Mouse (Mus musculus): ENCODE measurements around the gene Ddhd1. TPM values are rescaled to one million over a fixed set of nuclear protein-coding genes. Genes with fewer than 3 reads are reported as not detected.
A peak's percentile ranks its signal among the peaks of the same experiment; 100 is the strongest.

The Ddhd1 gene
- total and polyA plus RNA-seq, 3 experiments, result 7.8 to 18.4 (median 12.7) TPM

DNA sequence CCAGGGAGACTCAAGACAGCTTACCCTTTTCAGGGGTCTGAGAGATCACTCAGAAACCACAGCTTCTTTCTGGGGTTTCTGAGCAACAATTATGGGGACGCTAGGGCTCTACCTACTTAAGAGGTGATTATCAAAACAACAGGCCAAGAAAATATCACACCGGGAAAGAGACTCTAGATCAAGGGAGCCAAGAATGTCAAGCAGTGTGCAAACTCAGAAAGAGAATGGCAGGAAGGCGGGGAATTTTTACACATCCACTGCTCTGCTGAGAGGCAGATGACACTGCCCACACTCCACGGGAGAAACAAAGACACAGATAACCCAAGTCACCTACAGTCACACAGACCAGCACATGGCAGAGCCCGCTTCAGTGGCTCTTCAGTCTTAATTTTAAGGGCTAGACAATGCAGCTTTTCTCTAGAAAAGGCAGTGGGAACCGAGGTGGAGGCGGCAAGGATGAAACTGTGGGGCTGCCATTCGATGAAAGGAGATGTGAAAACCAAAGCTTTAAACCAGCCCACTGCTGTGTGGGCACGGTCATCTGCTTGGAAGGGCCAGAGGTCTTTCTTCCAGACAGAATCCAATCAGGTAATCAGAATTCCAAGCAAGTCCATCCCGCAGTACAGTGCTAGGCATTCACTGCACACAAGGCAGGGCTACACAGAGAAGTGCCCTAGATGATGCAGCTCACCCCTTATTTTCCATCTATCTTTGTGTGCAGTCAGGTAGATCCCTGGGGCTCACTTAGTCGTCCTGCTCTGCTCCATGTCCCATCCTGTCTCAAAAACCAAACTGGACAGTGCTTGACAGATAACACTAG lies 8.7 kb downstream of the Ddhd1 start:
- H3K27ac ChIP-seq (ENCODE audit: insufficient read depth, low read depth), result no peak overlapping the region
- H3K36me3 ChIP-seq (replicated peaks in 1 of 2; ENCODE audit: control insufficient read depth in 1 of 2, insufficient read depth in 1 of 2, low read length in 1 of 2), result peaks cover 0 to 36% of the 10 kb centered on the region in 2 experiments
- H3K9me3 ChIP-seq (replicated peaks; ENCODE audit: low read length), result no peaks in the 10 kb centered on the region
- H3K79me2 ChIP-seq (replicated peaks; ENCODE audit: control insufficient read depth, extremely low read depth, insufficient read depth, poor library complexity, severe bottlenecking), result no peaks in the 10 kb centered on the region; the same call in 1 of the 2 replicates
- no peaks in the 10 kb centered on the region for H3K27me3 ChIP-seq (replicated peaks)
- in situ Hi-C loops (cut with MboI; ENCODE audit: low pct_ligation_motif_present, low pct_unique_long_range_greater_than_20kb, low sequenced_read_pairs), result no loop called here
- H3K4me2 ChIP-seq (ENCODE audit: insufficient read depth, low read depth, poor library complexity, severe bottlenecking), result no peak overlapping the region
- no peak for TF ChIP-seq GABPA (IDR thresholded peaks at IDR 0.05; ENCODE audit: insufficient replicate concordance, low read depth, low read length)
- no peak for TF ChIP-seq UBTF (IDR thresholded peaks at IDR 0.05; ENCODE audit: low read depth, low read length)
- TF ChIP-seq ZMIZ1 (IDR thresholded peaks at IDR 0.05; ENCODE audit: low read depth, low read length), result no peak
- no peak for TF ChIP-seq NELFE (IDR thresholded peaks at IDR 0.05; ENCODE audit: low read depth, low read length)
- no peak for TF ChIP-seq E2F4 (IDR thresholded peaks at IDR 0.05; ENCODE audit: insufficient replicate concordance, low read depth, low read length)
- TF ChIP-seq ZKSCAN1 (IDR thresholded peaks at IDR 0.05; ENCODE audit: borderline replicate concordance, low read depth, low read length), result no peak
- no peak for TF ChIP-seq BHLHE40 (IDR thresholded peaks at IDR 0.05; ENCODE audit: low read depth, low read length)
- TF ChIP-seq RCOR1 (conservative IDR thresholded peaks at IDR 0.05; ENCODE audit: low read depth, low read length), result no peak
- no peak for TF ChIP-seq ZNF384 (IDR thresholded peaks at IDR 0.05; ENCODE audit: low read depth, low read length)
- TF ChIP-seq SIN3A (IDR thresholded peaks at IDR 0.05; ENCODE audit: low read length), result no peak
- TF ChIP-seq MAFK (IDR thresholded peaks at IDR 0.05; ENCODE audit: insufficient replicate concordance, low read length), result no peak
- TF ChIP-seq MAX (IDR thresholded peaks at IDR 0.05; ENCODE audit: low read length), result no peak
- no peak for TF ChIP-seq MAZ (IDR thresholded peaks at IDR 0.05; ENCODE audit: low read depth, low read length)
- no peak for TF ChIP-seq USF2 (conservative IDR thresholded peaks at IDR 0.05; ENCODE audit: low read depth, low read length)
- TF ChIP-seq ETS1 (conservative IDR thresholded peaks at IDR 0.05; ENCODE audit: low read depth, low read length), result no peak
- H3K4me1 ChIP-seq (ENCODE audit: control insufficient read depth in 1 of 2, insufficient read depth in 2 of 2), result peaks cover 4 to 32% of the 10 kb centered on the region in 2 experiments; a peak in 3 of 4 replicates
- H3K9ac ChIP-seq (ENCODE audit: insufficient read depth, low read depth), result no peak overlapping the region
- dilution Hi-C loops (cut with MboI; ENCODE audit: extremely low pct_ligation_motif_present, extremely low pct_unique_long_range_greater_than_20kb, low sequenced_read_pairs), result no loop called here
- no peak overlapping the region for H3K4me3 ChIP-seq (replicated peaks in 1 of 3; ENCODE audit: low read depth in 2 of 3, low read length in 2 of 3, poor library complexity in 1 of 3)
- no peak for DNase-seq (ENCODE audit: extremely low read depth)

DNA sequence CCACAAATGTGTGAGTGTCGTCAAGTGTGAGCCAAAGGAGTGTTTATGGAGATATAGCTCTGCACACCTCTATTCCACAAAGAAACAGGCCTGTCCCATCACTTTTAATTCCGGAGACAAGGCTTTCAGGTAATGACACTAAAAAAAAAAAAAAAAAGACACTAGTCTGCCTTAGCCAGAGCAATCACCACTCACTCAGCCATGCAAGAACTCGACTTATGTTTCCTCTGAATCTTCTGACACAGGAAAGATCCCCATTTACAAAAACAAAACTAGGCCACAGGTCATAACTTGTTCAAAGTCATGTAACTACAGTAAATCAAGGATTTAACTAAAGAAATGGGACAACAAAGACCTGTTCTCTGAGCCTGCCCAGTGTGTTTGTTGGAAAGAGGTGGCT lies 9.8 kb downstream of the Ddhd1 start:
- Histone ChIP-seq H3K79me2 (replicated peaks; ENCODE audit: control insufficient read depth, extremely low read depth, insufficient read depth, poor library complexity, severe bottlenecking) (no peaks in the 10 kb centered on the region; the same call in 1 of the 2 replicates), H3K27ac (ENCODE audit: insufficient read depth, low read depth) (no peak overlapping the region), H3K9me3 (replicated peaks; ENCODE audit: low read length) (no peaks in the 10 kb centered on the region), H3K4me1 (ENCODE audit: control insufficient read depth in 1 of 2, insufficient read depth in 2 of 2) (peaks cover 4 to 31% of the 10 kb centered on the region in 2 experiments; a peak in 3 of 4 replicates), H3K4me2 (ENCODE audit: insufficient read depth, low read depth, poor library complexity, severe bottlenecking) (no peak overlapping the region), H3K36me3 (replicated peaks in 1 of 2; ENCODE audit: control insufficient read depth in 1 of 2, insufficient read depth in 1 of 2, low read length in 1 of 2) (peaks cover 0 to 32% of the 10 kb centered on the region in 2 experiments), H3K9ac (ENCODE audit: insufficient read depth, low read depth) (no peak overlapping the region), H3K27me3 (replicated peaks) (no peaks in the 10 kb centered on the region), H3K4me3 (replicated peaks in 1 of 3; ENCODE audit: low read depth in 2 of 3, low read length in 2 of 3, poor library complexity in 1 of 3) (no peak overlapping the region)
- dilution Hi-C loops (cut with MboI; ENCODE audit: extremely low pct_ligation_motif_present, extremely low pct_unique_long_range_greater_than_20kb, low sequenced_read_pairs) (no loop called here), in situ Hi-C loops (cut with MboI; ENCODE audit: low pct_ligation_motif_present, low pct_unique_long_range_greater_than_20kb, low sequenced_read_pairs) (no loop called here)
- TF ChIP-seq ZNF384 (IDR thresholded peaks at IDR 0.05; ENCODE audit: low read depth, low read length) (peak; percentile 70), E2F4 (IDR thresholded peaks at IDR 0.05; ENCODE audit: insufficient replicate concordance, low read depth, low read length) (no peak)
- DNase-seq (ENCODE audit: extremely low read depth), result no peak

Measured in CH12.LX (cell line).